Comparison of ENCODE assay signal across 21 mouse cellular contexts in the genomic region with DNA sequence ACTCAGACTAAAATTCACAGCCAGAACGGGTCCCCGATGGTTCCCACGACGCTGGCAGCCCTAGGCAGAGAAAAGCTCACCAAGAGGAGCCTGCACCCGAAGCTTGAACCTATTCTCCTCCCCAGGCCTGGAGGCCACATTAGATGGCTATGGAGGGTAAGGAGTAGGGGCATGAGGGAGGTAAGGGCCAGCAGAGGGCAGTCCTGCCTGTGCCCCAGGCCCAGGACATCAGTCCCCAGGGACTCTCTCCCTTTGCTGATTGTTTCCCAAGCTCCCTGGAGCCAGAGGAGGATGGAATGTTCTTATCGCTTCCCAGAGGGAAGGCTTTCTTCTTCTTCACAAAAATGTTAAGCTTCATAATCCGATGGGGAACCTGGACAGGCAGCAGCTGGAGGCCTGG.
DNase-seq lines count a peak whose midpoint lies in the region; ATAC-seq and TF ChIP-seq lines count a peak whose summit lies in the region.
"Had no signal": no experiment of that assay in that cellular context is flagged by ENCODE, and none has a peak within 500 bp of the region (broad histone marks: within the 10 kb centered on the region; RNA-seq: fewer than 3 reads in every experiment).

No protein-coding gene starts in this region.

- H3K27me3 ChIP-seq in forebrain, embryonic 10.5 days (ENCODE audit: poor library complexity, severe bottlenecking) = no peaks in the 10 kb centered on the region
- no peaks in the 10 kb centered on the region for H3K27me3 ChIP-seq in forebrain, embryonic 14.5 days (replicated peaks; ENCODE audit: control insufficient read depth, insufficient read depth, low read length)
- no peaks in the 10 kb centered on the region for H3K27me3 ChIP-seq in liver, embryonic 14.5 days (ENCODE audit: control insufficient read depth, insufficient read depth, low read length)
- no peaks in the 10 kb centered on the region for H3K27me3 ChIP-seq in liver, embryonic 12.5 days (replicated peaks)
- H3K27me3 ChIP-seq in CH12.LX (replicated peaks) = no peaks in the 10 kb centered on the region
- H3K27me3 ChIP-seq: heart, embryonic 13.5 days; neural tube, embryonic 15.5 days had no signal

- peak overlapping the region; percentile 45; the same call in 1 of the 2 replicates for H3K27ac ChIP-seq in forebrain, embryonic 10.5 days
- no peak overlapping the region for H3K27ac ChIP-seq in forebrain, embryonic 14.5 days (ENCODE audit: low read depth, low read length)
- H3K27ac ChIP-seq in liver, embryonic 14.5 days = no peak overlapping the region
- no peak overlapping the region for H3K27ac ChIP-seq in liver, embryonic 12.5 days
- no peak overlapping the region for H3K27ac ChIP-seq in CH12.LX (ENCODE audit: insufficient read depth, low read depth)
- H3K27ac ChIP-seq: heart, embryonic 13.5 days; limb, embryonic 15.5 days; lung, embryonic 15.5 days; midbrain, embryonic 12.5 days; neural tube, embryonic 15.5 days had no signal

- H3K79me2 ChIP-seq in CH12.LX (replicated peaks; ENCODE audit: control insufficient read depth, extremely low read depth, insufficient read depth, poor library complexity, severe bottlenecking) = no peaks in the 10 kb centered on the region

- in situ Hi-C loops in CH12.LX (cut with MboI; ENCODE audit: low pct_ligation_motif_present, low pct_unique_long_range_greater_than_20kb, low sequenced_read_pairs) = no loop called here

- no peaks in the 10 kb centered on the region for H3K9me3 ChIP-seq in forebrain, embryonic 10.5 days
- H3K9me3 ChIP-seq in forebrain, embryonic 14.5 days (replicated peaks; ENCODE audit: control insufficient read depth, low read length) = no peaks in the 10 kb centered on the region
- no peaks in the 10 kb centered on the region for H3K9me3 ChIP-seq in liver, embryonic 14.5 days (ENCODE audit: control insufficient read depth, low read length)
- no peaks in the 10 kb centered on the region for H3K9me3 ChIP-seq in liver, embryonic 12.5 days (replicated peaks)
- no peaks in the 10 kb centered on the region for H3K9me3 ChIP-seq in CH12.LX (replicated peaks; ENCODE audit: low read length)
- H3K9me3 ChIP-seq: heart, embryonic 13.5 days; limb, embryonic 15.5 days; lung, embryonic 15.5 days; midbrain, embryonic 12.5 days; neural tube, embryonic 15.5 days had no signal

- 71% methylated on average over 7 of the region's 7 CpGs for WGBS in forebrain, embryonic 10.5 days
- 76% methylated on average over 7 of the region's 7 CpGs for WGBS in forebrain, embryonic 14.5 days
- 62% methylated on average over 7 of the region's 7 CpGs for WGBS in liver, embryonic 14.5 days (ENCODE audit: insufficient replicate concordance)
- 59% methylated on average over 7 of the region's 7 CpGs for WGBS in liver, embryonic 12.5 days (ENCODE audit: insufficient replicate concordance)

- TF ChIP-seq CTCF in liver, embryonic 14.5 days (IDR thresholded peaks at IDR 0.05; ENCODE audit: low read depth) = 0 out of 2 replicates have a peak, but pooled peaks have one; percentile 27
- TF ChIP-seq CTCF in CH12.LX (conservative IDR thresholded peaks at IDR 0.05 in 1 of 2, IDR thresholded peaks at IDR 0.05 in 1 of 2; ENCODE audit: low read depth in 2 of 2, low read length in 2 of 2) = peak in 1 of 2 experiments; percentile 42; a peak in 1 of 4 replicates

- DNase-seq in forebrain, embryonic 10.5 days (ENCODE audit: extremely low spot score, low spot score) = no peak
- no peak for DNase-seq in forebrain, embryonic 14.5 days (ENCODE audit: low spot score)
- peak; percentile 17 for DNase-seq in heart, postnatal 4 days
- DNase-seq in heart, postnatal 25 days (ENCODE audit: low spot score) = no peak
- no peak for DNase-seq in liver, embryonic 14.5 days (ENCODE audit: low read depth in 3 of 3, low spot score in 3 of 3)
- no peak for DNase-seq in CH12.LX (ENCODE audit: extremely low read depth)
- no peak for DNase-seq in cerebellum, postnatal 14 days
- DNase-seq: adrenal gland, postnatal 14 days; cerebellum, adult 2 months; cerebellum, postnatal 36 days; forebrain, postnatal 0 days; gastrocnemius, postnatal 25 days; kidney, adult 11 months; left cerebral cortex, postnatal 4 days had no signal

- peaks cover 23% of the 10 kb centered on the region for H3K4me1 ChIP-seq in forebrain, embryonic 10.5 days
- no peaks in the 10 kb centered on the region for H3K4me1 ChIP-seq in forebrain, embryonic 14.5 days (ENCODE audit: control insufficient read depth, insufficient read depth, low read length)
- H3K4me1 ChIP-seq in liver, embryonic 14.5 days (replicated peaks; ENCODE audit: control insufficient read depth in 2 of 2, insufficient read depth in 2 of 2, low read length in 1 of 2) = no peaks in the 10 kb centered on the region
- no peaks in the 10 kb centered on the region for H3K4me1 ChIP-seq in liver, embryonic 12.5 days
- H3K4me1 ChIP-seq in CH12.LX (ENCODE audit: control insufficient read depth in 1 of 2, insufficient read depth in 2 of 2) = peaks cover 10 to 16% of the 10 kb centered on the region in 2 experiments
- H3K4me1 ChIP-seq: neural tube, embryonic 15.5 days had no signal

- no peak for ATAC-seq in forebrain, embryonic 14.5 days
- ATAC-seq in liver, embryonic 14.5 days (ENCODE audit: insufficient read depth) = no peak
- no peak for ATAC-seq in liver, embryonic 12.5 days
- ATAC-seq: forebrain, postnatal 0 days; hindbrain, embryonic 16.5 days had no signal

- no peaks in the 10 kb centered on the region for H3K36me3 ChIP-seq in forebrain, embryonic 10.5 days (replicated peaks)
- no peaks in the 10 kb centered on the region for H3K36me3 ChIP-seq in forebrain, embryonic 14.5 days (ENCODE audit: control insufficient read depth, insufficient read depth, low read length)
- no peaks in the 10 kb centered on the region for H3K36me3 ChIP-seq in liver, embryonic 14.5 days (replicated peaks; ENCODE audit: control insufficient read depth, insufficient read depth, low read depth)
- no peaks in the 10 kb centered on the region for H3K36me3 ChIP-seq in liver, embryonic 12.5 days
- H3K36me3 ChIP-seq in CH12.LX (replicated peaks in 1 of 2; ENCODE audit: control insufficient read depth in 1 of 2, insufficient read depth in 1 of 2, low read length in 1 of 2) = no peaks in the 10 kb centered on the region
- H3K36me3 ChIP-seq: heart, embryonic 13.5 days; limb, embryonic 15.5 days; lung, embryonic 15.5 days; midbrain, embryonic 12.5 days; neural tube, embryonic 15.5 days had no signal

- no peak for TF ChIP-seq POLR2A in CH12.LX (IDR thresholded peaks at IDR 0.05; ENCODE audit: low read depth, low read length)

- intact Hi-C loops in heart, postnatal 25 days (cut with DNase I) = no loop called here

- H3K4me2 ChIP-seq in forebrain, embryonic 14.5 days (ENCODE audit: low read length) = no peak overlapping the region
- H3K4me2 ChIP-seq in liver, embryonic 14.5 days (ENCODE audit: low read depth) = no peak overlapping the region
- H3K4me2 ChIP-seq in liver, embryonic 12.5 days = no peak overlapping the region
- no peak overlapping the region for H3K4me2 ChIP-seq in CH12.LX (ENCODE audit: insufficient read depth, low read depth, poor library complexity, severe bottlenecking)
- H3K4me2 ChIP-seq: heart, embryonic 13.5 days; limb, embryonic 15.5 days; lung, embryonic 15.5 days; midbrain, embryonic 12.5 days; neural tube, embryonic 15.5 days had no signal

- H3K9ac ChIP-seq in forebrain, embryonic 14.5 days (ENCODE audit: low read length) = no peak overlapping the region
- H3K9ac ChIP-seq in liver, embryonic 14.5 days (replicated peaks) = no peak overlapping the region
- no peak overlapping the region for H3K9ac ChIP-seq in liver, embryonic 12.5 days
- no peak overlapping the region for H3K9ac ChIP-seq in CH12.LX (ENCODE audit: insufficient read depth, low read depth)
- H3K9ac ChIP-seq: forebrain, postnatal 0 days; heart, embryonic 13.5 days; limb, embryonic 15.5 days; lung, embryonic 15.5 days; midbrain, embryonic 12.5 days; neural tube, embryonic 15.5 days had no signal

- H3K4me3 ChIP-seq in forebrain, embryonic 10.5 days = no peak overlapping the region
- H3K4me3 ChIP-seq in forebrain, embryonic 14.5 days (ENCODE audit: low read depth, low read length) = no peak overlapping the region
- H3K4me3 ChIP-seq in liver, embryonic 14.5 days (ENCODE audit: insufficient read depth in 1 of 2, low read depth in 2 of 2, low read length in 2 of 2) = no peak overlapping the region
- no peak overlapping the region for H3K4me3 ChIP-seq in liver, embryonic 12.5 days
- H3K4me3 ChIP-seq in CH12.LX (replicated peaks in 1 of 3; ENCODE audit: low read depth in 2 of 3, low read length in 2 of 3, poor library complexity in 1 of 3) = no peak overlapping the region
- H3K4me3 ChIP-seq: heart, embryonic 13.5 days; limb, embryonic 15.5 days; lung, embryonic 15.5 days; midbrain, embryonic 12.5 days; neural tube, embryonic 15.5 days had no signal

- peak; percentile 28 for TF ChIP-seq RAD21 in CH12.LX (IDR thresholded peaks at IDR 0.05; ENCODE audit: low read depth, low read length)

- TF ChIP-seq EP300 in liver, embryonic 14.5 days (IDR thresholded peaks at IDR 0.05; ENCODE audit: low read depth) = no peak
- TF ChIP-seq EP300 in CH12.LX (IDR thresholded peaks at IDR 0.05; ENCODE audit: low read length) = no peak

- dilution Hi-C loops in CH12.LX (cut with MboI; ENCODE audit: extremely low pct_ligation_motif_present, extremely low pct_unique_long_range_greater_than_20kb, low sequenced_read_pairs) = no loop called here

TF ChIP-seq in CH12.LX, 34 proteins besides CTCF, POLR2A, EP300 and RAD21:
- TF ChIP-seq MEF2A (IDR thresholded peaks at IDR 0.05; ENCODE audit: borderline replicate concordance, low read depth, low read length) = no peak
- peak; percentile 23 for TF ChIP-seq SMC3 (IDR thresholded peaks at IDR 0.05; ENCODE audit: low read depth, low read length)
TF ChIP-seq in CH12.LX: peak in this region for 1.
